Mouse (Mus musculus) midbrain, postnatal 0 days (tissue): ENCODE measurements around the gene Snx7. TPM values are rescaled to one million over a fixed set of nuclear protein-coding genes. Genes with fewer than 3 reads are reported as not detected.

Source experiments
- ATAC-seq: fragments of 200-750 bp; cut with Nextera tagmentation; 2 replicates; pipeline ENCODE4 v1.8.0; 2017; ENCODE audit warnings: moderate number of reproducible peaks, mild to moderate bottlenecking, moderate TSS enrichment, moderate library complexity; ENCODE audit not compliant: low FRiP score
- DNase-seq: peaks from one replicate; pipeline ENCODE4 v3.0.0-alpha.2; 2015; ENCODE audit warnings: low spot score
- H3K27ac ChIP-seq: fragments of 300-500 bp; sonication (generic); 2 replicates; pipeline ENCODE4 v1.5.1; 2014; ENCODE audit warnings: low read depth, mild to moderate bottlenecking, low read length, mixed read lengths
- H3K27me3 ChIP-seq: fragments of 300-500 bp; sonication (generic); 2 replicates; pipeline ENCODE4 v1.6.1; 2014; ENCODE audit warnings: low read length, control low read depth, mixed read lengths; ENCODE audit not compliant: insufficient read depth
- H3K36me3 ChIP-seq: fragments of 300-500 bp; sonication (generic); 2 replicates; pipeline ENCODE4 v1.6.1; 2014; ENCODE audit warnings: low read length, control low read depth, mixed read lengths; ENCODE audit not compliant: insufficient read depth
- H3K4me1 ChIP-seq: fragments of 300-500 bp; sonication (generic); 2 replicates; pipeline ENCODE4 v1.6.1; 2014; ENCODE audit warnings: mild to moderate bottlenecking, control low read depth, antibody characterized with exemption, low read length, mixed read lengths; ENCODE audit not compliant: insufficient read depth
- H3K4me2 ChIP-seq: fragments of 300-500 bp; sonication (generic); 2 replicates; pipeline ENCODE4 v1.6.1; 2014; ENCODE audit warnings: low read depth, mild to moderate bottlenecking, low read length, mixed read lengths; ENCODE audit not compliant: poor library complexity, severe bottlenecking
- H3K4me3 ChIP-seq: fragments of 300-500 bp; sonication (generic); 2 replicates; pipeline ENCODE4 v1.5.1; 2014; ENCODE audit warnings: low read depth, mild to moderate bottlenecking, low read length, moderate library complexity
- H3K9ac ChIP-seq: fragments of 300-500 bp; sonication (generic); replicated peaks from 2 replicates; pipeline ENCODE4 v1.6.1; 2014; ENCODE audit warnings: mild to moderate bottlenecking, low read length, moderate library complexity, mixed read lengths; ENCODE audit not compliant: poor library complexity, severe bottlenecking
- H3K9me3 ChIP-seq: fragments of 300-500 bp; sonication (generic); 2 replicates; pipeline ENCODE4 v1.6.1; 2016; ENCODE audit warnings: low read length, control low read depth
- CTCF ChIP-seq: IDR thresholded peaks from 2 replicates; pipeline ENCODE4 v1.5.1; 2016; ENCODE audit warnings: antibody characterized with exemption, mild to moderate bottlenecking
- WGBS: fragments of 180-500 bp; shearing (Covaris S2); extraction: QIAGEN DNeasy Blood & Tissue Kit; methylation state at CpG from one replicate; pipeline ENCODE4 v1.1.7; 2014; 5-methylcytosine and 5-hydroxymethylcytosine counted together
- polyA plus RNA-seq: library from polyadenylated mRNA; unstranded; fragments of >200 nt; fragmentation: Nextera tagmentation; extraction: Ambion mirVana; gene quantifications from 2 replicates; pipeline ENCODE4 v1.2.1, GENCODE M21; 2015
- total RNA-seq: library from RNA; depleted of rRNA; stranded (reverse); fragments of >200 nt; gene quantifications from 2 replicates; pipeline ENCODE4 v1.2.3, GENCODE M21; 2014

The Snx7 gene
- total and polyA plus RNA-seq, 2 experiments from 2014 or later = 10.9 to 13.0 TPM

- DNase-seq (no peak), ATAC-seq (no peak)
- Histone ChIP-seq H3K27ac (no peak overlapping the region), H3K4me1 (no peaks in the 10 kb centered on the region), H3K27me3 (no peaks in the 10 kb centered on the region), H3K9me3 (no peaks in the 10 kb centered on the region), H3K36me3 (peaks cover 2% of the 10 kb centered on the region; the same call in 1 of the 2 replicates), H3K9ac (no peak overlapping the region), H3K4me2 (no peak overlapping the region), H3K4me3 (no peak overlapping the region)
- TF ChIP-seq CTCF = no peak
- WGBS = 64% methylated on average over 3 of the region's 3 CpGs
Measured at GRCm38 (mm10) chr3:117838020-117838419, 30.7 kb downstream of the Snx7 start.

- no peak overlapping the region for H3K4me3 ChIP-seq
- H3K36me3 ChIP-seq = no peaks in the 10 kb centered on the region
- no peak for TF ChIP-seq CTCF
- peak; percentile 91 for DNase-seq
- 41% methylated on average over 6 of the region's 6 CpGs for WGBS
- H3K9ac ChIP-seq = no peak overlapping the region
- H3K9me3 ChIP-seq = no peaks in the 10 kb centered on the region
- no peaks in the 10 kb centered on the region for H3K27me3 ChIP-seq
- no peak overlapping the region for H3K4me2 ChIP-seq
- peak overlapping the region; percentile 48 for H3K27ac ChIP-seq
- peak; percentile 95 for ATAC-seq
- H3K4me1 ChIP-seq = no peaks in the 10 kb centered on the region
Measured at GRCm38 (mm10) chr3:117826486-117827200, 42.1 kb downstream of the Snx7 start.

DNA sequence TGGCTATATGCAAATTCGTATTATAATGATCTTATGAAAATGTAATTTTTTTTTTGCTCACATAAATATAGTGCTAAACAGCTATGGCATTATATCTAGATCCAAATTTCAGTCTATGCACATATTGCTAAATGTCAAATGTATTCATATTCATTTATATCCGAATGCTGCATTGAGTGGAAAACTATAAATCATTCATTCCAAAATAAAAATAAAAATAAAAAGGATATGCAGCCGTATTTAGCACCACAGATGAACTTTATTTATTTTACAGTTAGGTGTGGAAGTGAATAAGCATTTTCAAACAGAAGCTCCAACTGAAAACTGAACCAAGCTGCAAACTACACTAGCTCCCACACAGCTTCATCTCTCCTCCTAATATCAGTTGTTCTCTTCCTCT, 45.5 kb downstream of the Snx7 start:
- WGBS = 84% methylated on average over 3 of the region's 3 CpGs
- ATAC-seq (no peak), DNase-seq (no peak)
- no peak for TF ChIP-seq CTCF
- H3K4me1 ChIP-seq = no peaks in the 10 kb centered on the region
- no peak overlapping the region for H3K4me2 ChIP-seq
- H3K9ac ChIP-seq = no peak overlapping the region
- no peak overlapping the region for H3K4me3 ChIP-seq
- H3K36me3 ChIP-seq = no peaks in the 10 kb centered on the region
- H3K27ac ChIP-seq = no peak overlapping the region
- H3K9me3 ChIP-seq = no peaks in the 10 kb centered on the region
- H3K27me3 ChIP-seq = no peaks in the 10 kb centered on the region

DNA sequence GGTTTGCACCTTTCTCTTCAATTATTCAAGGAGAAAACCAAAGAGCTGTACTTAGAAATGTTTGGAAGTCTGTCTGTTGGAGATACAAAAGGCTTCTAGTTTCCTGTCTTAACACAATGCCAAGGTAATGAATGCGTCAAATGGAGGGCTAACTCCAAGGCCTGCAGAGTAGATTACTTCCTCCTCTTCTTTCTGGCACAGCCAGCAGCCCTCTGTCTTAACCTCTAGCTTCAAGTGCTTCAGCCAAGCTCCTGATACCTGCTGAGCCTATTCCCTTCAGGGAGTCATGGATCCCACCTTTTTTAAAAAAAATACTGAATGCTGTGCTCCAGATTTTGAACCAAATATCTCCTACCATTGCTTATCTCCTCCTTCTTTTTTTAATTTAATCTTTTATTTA, 51.1 kb downstream of the Snx7 start:
- H3K4me1 ChIP-seq = no peaks in the 10 kb centered on the region; the same call in 1 of the 2 replicates
- H3K9me3 ChIP-seq = no peaks in the 10 kb centered on the region
- DNase-seq = no peak
- no peak overlapping the region for H3K4me2 ChIP-seq
- ATAC-seq = no peak
- no peaks in the 10 kb centered on the region for H3K36me3 ChIP-seq
- TF ChIP-seq CTCF = no peak
- no peak overlapping the region for H3K4me3 ChIP-seq
- 83% methylated on average over 1 of the region's 1 CpGs for WGBS
- no peaks in the 10 kb centered on the region for H3K27me3 ChIP-seq
- H3K9ac ChIP-seq = no peak overlapping the region
- no peak overlapping the region for H3K27ac ChIP-seq

DNA sequence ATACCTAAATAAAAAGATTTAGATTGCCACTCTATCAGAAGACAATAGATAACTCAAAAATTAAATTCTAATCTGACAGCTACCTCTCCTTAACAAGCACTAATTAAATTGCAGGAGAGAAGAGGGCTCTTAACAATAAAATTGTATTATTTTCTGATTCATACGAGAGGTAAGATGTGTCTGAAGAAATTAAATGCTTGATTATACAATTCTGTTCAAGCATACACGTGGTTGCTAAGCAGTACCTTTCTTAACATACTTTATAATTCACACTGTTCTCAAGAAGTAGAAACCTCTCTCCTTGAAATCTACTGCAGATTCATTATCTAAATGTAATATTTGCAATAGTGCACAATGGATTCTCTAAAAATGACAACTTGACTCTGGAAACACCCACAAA, 54.5 kb downstream of the Snx7 start:
- H3K9ac ChIP-seq = no peak overlapping the region
- ATAC-seq = no peak

DNA sequence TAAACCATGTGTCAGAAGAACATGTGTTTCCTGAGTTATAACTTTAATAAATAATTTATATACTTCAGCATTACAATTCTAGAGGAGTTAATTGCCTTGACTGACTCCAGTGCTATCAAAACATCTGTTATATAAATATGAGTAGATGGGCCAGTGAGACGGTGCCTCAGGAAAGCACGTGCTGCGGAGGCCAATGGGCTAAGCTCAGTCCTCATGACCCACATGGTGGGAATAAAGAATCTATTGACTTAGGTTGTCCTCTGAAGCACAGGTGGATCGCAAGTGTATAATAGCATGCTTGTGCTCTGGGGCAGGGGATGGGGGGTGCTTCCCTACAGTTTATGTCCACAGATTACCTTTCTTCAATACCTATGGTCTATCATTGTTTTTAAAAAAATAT, 56.6 kb downstream of the Snx7 start:
- DNase-seq = no peak
- no peak for TF ChIP-seq CTCF
- H3K9ac ChIP-seq = no peak overlapping the region
- no peak overlapping the region for H3K4me3 ChIP-seq
- H3K27me3 ChIP-seq = no peaks in the 10 kb centered on the region
- no peaks in the 10 kb centered on the region for H3K9me3 ChIP-seq
- H3K36me3 ChIP-seq = no peaks in the 10 kb centered on the region
- H3K4me2 ChIP-seq = no peak overlapping the region
- 78% methylated on average over 4 of the region's 4 CpGs for WGBS
- no peak for ATAC-seq
- H3K27ac ChIP-seq = no peak overlapping the region
- H3K4me1 ChIP-seq = no peaks in the 10 kb centered on the region

More for the DNA sequence above, 54.5 kb downstream of the Snx7 start:
- no peak for TF ChIP-seq CTCF
- H3K4me1 ChIP-seq = no peaks in the 10 kb centered on the region; the same call in 1 of the 2 replicates
- H3K27ac ChIP-seq = no peak overlapping the region
- 64% methylated on average over 2 of the region's 2 CpGs for WGBS
- H3K27me3 ChIP-seq = no peaks in the 10 kb centered on the region
- no peak for DNase-seq
- no peaks in the 10 kb centered on the region for H3K36me3 ChIP-seq
- H3K4me2 ChIP-seq = no peak overlapping the region
- H3K4me3 ChIP-seq = no peak overlapping the region
- no peaks in the 10 kb centered on the region for H3K9me3 ChIP-seq
